Mouse (Mus musculus): ENCODE measurements around the gene Smarcb1. TPM values are rescaled to one million over a fixed set of nuclear protein-coding genes. Genes with fewer than 3 reads are reported as not detected.

The Smarcb1 gene
- total and polyA plus RNA-seq, 3 experiments = 76.2 to 96.0 (median 94.9) TPM

- H3K4me1 ChIP-seq (ENCODE audit: control insufficient read depth in 1 of 2, insufficient read depth in 2 of 2) = peaks cover 8 to 18% of the 10 kb centered on the region in 2 experiments; a peak in 3 of 4 replicates
- no peaks in the 10 kb centered on the region for H3K27me3 ChIP-seq (replicated peaks)
- peaks cover 4% of the 10 kb centered on the region for H3K9me3 ChIP-seq (replicated peaks; ENCODE audit: low read length)
- in situ Hi-C loops (cut with MboI; ENCODE audit: low pct_ligation_motif_present, low pct_unique_long_range_greater_than_20kb, low sequenced_read_pairs) (loop anchor here (10.0 kb wide), 1 partner anchor 110 kb away; no protein-coding TSS in a partner anchor), dilution Hi-C loops (cut with MboI; ENCODE audit: extremely low pct_ligation_motif_present, extremely low pct_unique_long_range_greater_than_20kb, low sequenced_read_pairs) (no loop called here)
- peaks cover 8% of the 10 kb centered on the region for H3K79me2 ChIP-seq (replicated peaks; ENCODE audit: control insufficient read depth, extremely low read depth, insufficient read depth, poor library complexity, severe bottlenecking)
- DNase-seq (ENCODE audit: extremely low read depth) = no peak
- H3K4me3 ChIP-seq (replicated peaks in 1 of 3; ENCODE audit: low read depth in 2 of 3, low read length in 2 of 3, poor library complexity in 1 of 3) = no peak overlapping the region
- no peak overlapping the region for H3K4me2 ChIP-seq (ENCODE audit: insufficient read depth, low read depth, poor library complexity, severe bottlenecking)
- H3K9ac ChIP-seq (ENCODE audit: insufficient read depth, low read depth) = no peak overlapping the region
- peaks cover 15 to 42% of the 10 kb centered on the region in 2 experiments for H3K36me3 ChIP-seq (replicated peaks in 1 of 2; ENCODE audit: control insufficient read depth in 1 of 2, insufficient read depth in 1 of 2, low read length in 1 of 2)
- no peak for TF ChIP-seq POLR2AphosphoS2 (IDR thresholded peaks at IDR 0.05; ENCODE audit: low read depth, low read length)
- TF ChIP-seq EP300 (IDR thresholded peaks at IDR 0.05; ENCODE audit: low read length) = no peak
- TF ChIP-seq POLR2A (IDR thresholded peaks at IDR 0.05; ENCODE audit: low read depth, low read length) = no peak
- no peak for TF ChIP-seq ZMIZ1 (IDR thresholded peaks at IDR 0.05; ENCODE audit: low read depth, low read length)
- TF ChIP-seq MAZ (IDR thresholded peaks at IDR 0.05; ENCODE audit: low read depth, low read length) = no peak
- TF ChIP-seq TCF12 (IDR thresholded peaks at IDR 0.05; ENCODE audit: low read depth, low read length) = no peak
- TF ChIP-seq MYC (IDR thresholded peaks at IDR 0.05; ENCODE audit: low read depth, low read length) = no peak
- no peak for TF ChIP-seq ZNF384 (IDR thresholded peaks at IDR 0.05; ENCODE audit: low read depth, low read length)
- no peak for TF ChIP-seq TBP (conservative IDR thresholded peaks at IDR 0.05; ENCODE audit: low read depth, low read length)
- TF ChIP-seq CTCF (conservative IDR thresholded peaks at IDR 0.05 in 1 of 2, IDR thresholded peaks at IDR 0.05 in 1 of 2; ENCODE audit: low read depth in 2 of 2, low read length in 2 of 2) = no peak
- TF ChIP-seq MAFK (IDR thresholded peaks at IDR 0.05; ENCODE audit: insufficient replicate concordance, low read length) = no peak
- TF ChIP-seq JUN (IDR thresholded peaks at IDR 0.05; ENCODE audit: insufficient read depth, low read depth, low read length) = no peak
- no peak for TF ChIP-seq NELFE (IDR thresholded peaks at IDR 0.05; ENCODE audit: low read depth, low read length)
- no peak for TF ChIP-seq E2F4 (IDR thresholded peaks at IDR 0.05; ENCODE audit: insufficient replicate concordance, low read depth, low read length)
- TF ChIP-seq CHD2 (IDR thresholded peaks at IDR 0.05; ENCODE audit: low read length) = no peak
- TF ChIP-seq USF1 (IDR thresholded peaks at IDR 0.05; ENCODE audit: low read depth, low read length) = no peak
- TF ChIP-seq ELF1 (IDR thresholded peaks at IDR 0.05; ENCODE audit: low read depth, low read length) = no peak
- no peak for TF ChIP-seq MAX (IDR thresholded peaks at IDR 0.05; ENCODE audit: low read length)
- H3K27ac ChIP-seq (ENCODE audit: insufficient read depth, low read depth) = no peak overlapping the region
Observed at GRCm38 (mm10) chr10:75854791-75855190, 66.6 kb downstream of the Smarcb1 start.

- dilution Hi-C loops (cut with MboI; ENCODE audit: extremely low pct_ligation_motif_present, extremely low pct_unique_long_range_greater_than_20kb, low sequenced_read_pairs) (no loop called here), in situ Hi-C loops (cut with MboI; ENCODE audit: low pct_ligation_motif_present, low pct_unique_long_range_greater_than_20kb, low sequenced_read_pairs) (loop anchor here (10.0 kb wide), 1 partner anchor 109 kb away; no protein-coding TSS in a partner anchor)
- no peak for DNase-seq (ENCODE audit: extremely low read depth)
- TF ChIP-seq USF2 (conservative IDR thresholded peaks at IDR 0.05; ENCODE audit: low read depth, low read length) (no peak), CTCF (conservative IDR thresholded peaks at IDR 0.05 in 1 of 2, IDR thresholded peaks at IDR 0.05 in 1 of 2; ENCODE audit: low read depth in 2 of 2, low read length in 2 of 2) (no peak), CHD2 (IDR thresholded peaks at IDR 0.05; ENCODE audit: low read length) (no peak), USF1 (IDR thresholded peaks at IDR 0.05; ENCODE audit: low read depth, low read length) (no peak), JUN (IDR thresholded peaks at IDR 0.05; ENCODE audit: insufficient read depth, low read depth, low read length) (no peak), ZNF384 (IDR thresholded peaks at IDR 0.05; ENCODE audit: low read depth, low read length) (no peak), SMC3 (IDR thresholded peaks at IDR 0.05; ENCODE audit: low read depth, low read length) (no peak), ZC3H11A (IDR thresholded peaks at IDR 0.05; ENCODE audit: low read depth, low read length) (no peak), HCFC1 (IDR thresholded peaks at IDR 0.05; ENCODE audit: low read depth, low read length) (no peak), ELF1 (IDR thresholded peaks at IDR 0.05; ENCODE audit: low read depth, low read length) (no peak), NELFE (IDR thresholded peaks at IDR 0.05; ENCODE audit: low read depth, low read length) (no peak), POLR2A (IDR thresholded peaks at IDR 0.05; ENCODE audit: low read depth, low read length) (no peak), GABPA (IDR thresholded peaks at IDR 0.05; ENCODE audit: insufficient replicate concordance, low read depth, low read length) (no peak), MAFK (IDR thresholded peaks at IDR 0.05; ENCODE audit: insufficient replicate concordance, low read length) (no peak), RAD21 (IDR thresholded peaks at IDR 0.05; ENCODE audit: low read depth, low read length) (no peak), ZKSCAN1 (IDR thresholded peaks at IDR 0.05; ENCODE audit: borderline replicate concordance, low read depth, low read length) (no peak), JUND (conservative IDR thresholded peaks at IDR 0.05; ENCODE audit: low read depth, low read length) (no peak), MAX (IDR thresholded peaks at IDR 0.05; ENCODE audit: low read length) (no peak), NRF1 (IDR thresholded peaks at IDR 0.05; ENCODE audit: low read depth, low read length) (no peak), PAX5 (IDR thresholded peaks at IDR 0.05; ENCODE audit: low read length) (no peak)
- H3K79me2 ChIP-seq (replicated peaks; ENCODE audit: control insufficient read depth, extremely low read depth, insufficient read depth, poor library complexity, severe bottlenecking) = peaks cover 4% of the 10 kb centered on the region
- H3K4me3 ChIP-seq (replicated peaks in 1 of 3; ENCODE audit: low read depth in 2 of 3, low read length in 2 of 3, poor library complexity in 1 of 3) = no peak overlapping the region
- H3K27me3 ChIP-seq (replicated peaks) = no peaks in the 10 kb centered on the region
- peaks cover 15 to 42% of the 10 kb centered on the region in 2 experiments for H3K36me3 ChIP-seq (replicated peaks in 1 of 2; ENCODE audit: control insufficient read depth in 1 of 2, insufficient read depth in 1 of 2, low read length in 1 of 2)
- H3K27ac ChIP-seq (ENCODE audit: insufficient read depth, low read depth) = no peak overlapping the region
- H3K9me3 ChIP-seq (replicated peaks; ENCODE audit: low read length) = peaks cover 4% of the 10 kb centered on the region
- H3K4me2 ChIP-seq (ENCODE audit: insufficient read depth, low read depth, poor library complexity, severe bottlenecking) = no peak overlapping the region
- peaks cover 8 to 23% of the 10 kb centered on the region in 2 experiments; a peak in 3 of 4 replicates for H3K4me1 ChIP-seq (ENCODE audit: control insufficient read depth in 1 of 2, insufficient read depth in 2 of 2)
- H3K9ac ChIP-seq (ENCODE audit: insufficient read depth, low read depth) = no peak overlapping the region
Observed at GRCm38 (mm10) chr10:75854096-75854495, 67.3 kb downstream of the Smarcb1 start.
